Mouse (Mus musculus) thymus, postnatal 36 days (tissue): ENCODE measurements around the gene Pik3ip1.

Experiments
- DNase-seq, 2 experiments: peaks; one replicate each; pipeline ENCODE4 v3.0.0; 2022; ENCODE audit warnings: mixed read lengths in 2 of 2

The Pik3ip1 gene

GRCm38 (mm10) chr11:3379427-3379826, 49.2 kb downstream of the Pik3ip1 start:
- DNase-seq: no peak

- no peak for DNase-seq
These were observed 51.1 kb downstream of the Pik3ip1 start for GRCm38 (mm10) chr11:3381148-3381814.

GRCm38 (mm10) chr11:3382602-3383594, 52.7 kb downstream of the Pik3ip1 start:
- DNase-seq: peak in 1 of 2 experiments; percentile 23

- peak; percentile 81 to 84 for DNase-seq
These were observed 56.8 kb downstream of the Pik3ip1 start for GRCm38 (mm10) chr11:3386941-3387368.

GRCm38 (mm10) chr11:3387482-3388196, 57.4 kb downstream of the Pik3ip1 start:
- no peak for DNase-seq

GRCm38 (mm10) chr11:3389996-3390395, 59.8 kb downstream of the Pik3ip1 start:
- no peak for DNase-seq

GRCm38 (mm10) chr11:3390789-3391188, 60.6 kb downstream of the Pik3ip1 start:
- DNase-seq: no peak

- DNase-seq: no peak
These were observed 62.3 kb downstream of the Pik3ip1 start for GRCm38 (mm10) chr11:3392526-3392925.
